Mouse (Mus musculus): ENCODE results near the gene Ggt6. TPM values are rescaled to one million over a fixed set of nuclear protein-coding genes. Genes with fewer than 3 reads are reported as not detected.

The Ggt6 gene
- 0.25 and 0.27 TPM in 2 replicates for polyA plus RNA-seq (2012; rRNA removed)

DNA sequence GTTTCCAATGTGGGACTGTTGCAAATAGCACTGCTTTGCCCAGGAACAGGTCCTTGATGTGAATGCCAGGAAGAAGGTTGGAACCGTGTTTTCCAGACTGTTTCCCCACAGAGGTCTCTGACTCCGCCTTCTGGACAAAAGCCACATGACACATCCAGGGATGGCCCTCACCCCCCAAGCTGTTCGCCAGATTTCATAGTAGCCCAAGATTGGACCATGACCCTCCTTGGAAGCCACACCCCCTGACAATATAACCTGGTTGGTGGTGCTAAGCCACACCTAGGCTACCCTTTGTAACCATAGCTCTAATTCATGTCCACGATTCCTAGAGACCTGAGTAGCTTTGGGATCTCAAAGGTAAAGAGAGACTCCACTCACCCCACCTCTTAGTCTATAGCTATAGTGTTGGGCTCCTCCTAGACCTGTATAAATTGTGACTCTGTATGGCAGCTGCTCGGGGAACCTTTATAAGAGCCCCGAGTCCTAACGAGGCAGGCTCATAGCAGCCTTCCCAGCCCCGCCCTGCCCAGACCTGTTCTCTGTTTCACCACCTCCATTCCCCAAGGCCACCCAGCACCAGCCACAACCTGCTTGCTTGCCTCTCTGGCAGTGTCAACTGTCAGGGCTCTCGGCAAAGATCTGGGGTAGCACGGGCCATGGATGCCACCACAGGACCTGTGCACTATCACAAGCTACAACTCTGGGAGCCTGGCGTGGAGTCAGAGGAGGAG is at the start of gene Ggt6:
Gene Ggt6 (plus strand): TSS at position 564 of the 731 bp plus-strand sequence.
- TF ChIP-seq POLR2A (IDR thresholded peaks at IDR 0.05; ENCODE audit: extremely low read depth, insufficient read depth, low read length) (no peak), CTCF (IDR thresholded peaks at IDR 0.05; ENCODE audit: extremely low read depth, insufficient read depth, low read length) (no peak)
- H3K4me3 ChIP-seq (ENCODE audit: insufficient read depth, low read length) = no peak within 1 kb of the TSS
- peaks cover 1% of the 10 kb centered on the region; the same call in 1 of the 2 replicates for H3K4me1 ChIP-seq (ENCODE audit: control insufficient read depth, insufficient read depth, low read length)
- no peak within 1 kb of the TSS for H3K27ac ChIP-seq (ENCODE audit: insufficient read depth, low read length)

DNA sequence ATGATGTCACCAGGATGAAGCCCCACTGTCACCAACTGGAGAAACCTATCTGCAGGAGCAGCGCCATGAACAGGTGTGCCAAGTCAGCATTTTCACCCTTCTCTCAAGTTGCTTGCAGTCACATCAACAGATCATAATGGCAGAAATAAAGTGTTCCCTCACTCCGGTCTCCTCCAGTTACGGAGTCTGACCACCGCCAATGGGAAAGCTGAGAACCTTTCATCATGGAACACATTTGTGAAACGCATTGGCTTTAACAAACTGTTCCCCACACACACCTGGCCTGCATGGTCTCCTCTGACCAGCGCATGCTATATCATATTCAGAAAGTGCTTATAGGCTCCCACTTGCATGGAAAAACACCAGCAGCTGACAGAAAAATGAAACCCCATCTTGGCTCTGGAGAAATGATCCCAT is 47.2 kb upstream of the Ggt6 start:
- H3K4me1 ChIP-seq (ENCODE audit: control insufficient read depth, insufficient read depth, low read length) = no peaks in the 10 kb centered on the region
- no peak overlapping the region for H3K4me3 ChIP-seq (ENCODE audit: insufficient read depth, low read length)
- TF ChIP-seq CTCF (IDR thresholded peaks at IDR 0.05; ENCODE audit: extremely low read depth, insufficient read depth, low read length) = no peak
- no peak for TF ChIP-seq POLR2A (IDR thresholded peaks at IDR 0.05; ENCODE audit: extremely low read depth, insufficient read depth, low read length)
- no peak overlapping the region for H3K27ac ChIP-seq (ENCODE audit: insufficient read depth, low read length)

DNA sequence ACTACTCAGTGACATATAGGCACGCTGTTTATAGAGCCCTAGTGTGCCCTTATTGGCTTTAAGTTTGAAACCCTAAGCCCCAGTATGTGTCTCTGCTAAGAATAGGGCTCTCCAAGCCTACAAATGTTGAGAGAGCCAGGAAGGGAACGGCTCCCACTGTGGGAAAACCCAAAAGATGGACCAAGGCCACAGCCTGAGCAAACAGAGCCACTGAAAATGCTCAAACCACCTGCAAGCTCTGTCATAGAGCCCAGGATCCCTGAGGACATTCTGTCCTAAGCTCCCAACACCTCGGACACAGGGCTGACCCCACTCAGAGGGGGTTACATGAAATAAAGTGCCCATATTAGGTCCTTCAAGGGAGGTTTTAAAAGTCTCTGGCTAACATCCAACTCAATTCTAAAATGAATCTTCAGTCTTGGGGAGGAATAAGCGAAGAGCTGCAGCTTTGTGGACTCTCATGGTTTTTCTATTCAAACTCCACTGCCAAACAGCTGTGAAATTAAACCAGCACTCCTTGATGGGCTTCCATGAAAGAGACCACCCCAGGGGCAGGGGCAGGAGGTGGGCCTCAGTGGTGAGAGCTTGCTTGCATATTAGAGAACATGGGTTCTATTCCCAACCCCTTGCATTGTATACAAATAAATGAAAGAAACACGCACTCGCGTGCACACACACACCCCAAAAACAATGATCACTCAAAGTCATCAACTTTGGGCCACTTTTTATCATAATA is 45.8 kb upstream of the Ggt6 start:
- Histone ChIP-seq H3K4me1 (ENCODE audit: control insufficient read depth, insufficient read depth, low read length) (no peaks in the 10 kb centered on the region), H3K4me3 (ENCODE audit: insufficient read depth, low read length) (no peak overlapping the region), H3K27ac (ENCODE audit: insufficient read depth, low read length) (no peak overlapping the region)
- TF ChIP-seq CTCF (IDR thresholded peaks at IDR 0.05; ENCODE audit: extremely low read depth, insufficient read depth, low read length) = no peak
- TF ChIP-seq POLR2A (IDR thresholded peaks at IDR 0.05; ENCODE audit: extremely low read depth, insufficient read depth, low read length) = no peak

DNA sequence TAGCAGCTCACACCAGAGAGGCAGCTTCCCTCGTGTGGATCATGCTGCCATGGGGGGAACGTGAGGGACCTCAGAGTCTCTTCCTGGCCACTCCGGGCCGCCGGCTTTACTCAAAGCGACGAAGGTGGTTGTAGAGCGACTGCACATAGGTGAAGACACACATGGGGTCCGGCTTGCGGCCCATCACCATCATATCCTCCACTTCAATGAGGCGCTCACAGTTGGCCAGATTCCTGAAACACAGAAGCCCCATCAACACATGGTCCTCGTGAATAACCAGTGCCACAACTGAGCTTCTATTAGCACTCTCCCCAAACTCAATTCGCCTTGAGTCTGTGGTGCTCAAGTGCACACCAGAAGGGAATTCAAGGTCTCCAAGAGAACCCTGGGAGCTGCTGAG is 44.1 kb upstream of the Ggt6 start:
- no peak overlapping the region for H3K4me3 ChIP-seq (ENCODE audit: insufficient read depth, low read length)
- no peak for TF ChIP-seq POLR2A (IDR thresholded peaks at IDR 0.05; ENCODE audit: extremely low read depth, insufficient read depth, low read length)
- no peak for TF ChIP-seq CTCF (IDR thresholded peaks at IDR 0.05; ENCODE audit: extremely low read depth, insufficient read depth, low read length)
- no peaks in the 10 kb centered on the region for H3K4me1 ChIP-seq (ENCODE audit: control insufficient read depth, insufficient read depth, low read length)
- H3K27ac ChIP-seq (ENCODE audit: insufficient read depth, low read length) = no peak overlapping the region

DNA sequence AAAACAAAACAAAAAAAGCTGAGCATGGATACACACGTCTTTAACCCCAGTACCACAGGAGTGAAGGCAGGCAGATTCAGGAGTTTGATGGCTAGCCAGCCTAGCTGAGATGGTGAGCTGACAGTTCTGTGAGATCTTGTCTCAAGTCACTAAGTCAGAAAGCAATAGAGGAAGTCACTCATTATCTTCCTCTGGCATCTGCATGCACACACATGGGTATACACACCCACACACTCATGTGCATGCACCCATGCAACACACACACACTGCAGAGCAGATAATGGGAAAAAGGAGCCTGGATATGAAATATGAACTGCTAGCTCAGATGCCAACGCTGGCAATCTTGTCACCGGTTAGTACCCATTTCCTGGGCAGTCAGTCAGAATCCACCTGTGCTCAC is 42.1 kb upstream of the Ggt6 start:
- H3K4me1 ChIP-seq (ENCODE audit: control insufficient read depth, insufficient read depth, low read length) = no peaks in the 10 kb centered on the region
- no peak overlapping the region for H3K4me3 ChIP-seq (ENCODE audit: insufficient read depth, low read length)
- no peak overlapping the region for H3K27ac ChIP-seq (ENCODE audit: insufficient read depth, low read length)
- TF ChIP-seq POLR2A (IDR thresholded peaks at IDR 0.05; ENCODE audit: extremely low read depth, insufficient read depth, low read length) (no peak), CTCF (IDR thresholded peaks at IDR 0.05; ENCODE audit: extremely low read depth, insufficient read depth, low read length) (no peak)

DNA sequence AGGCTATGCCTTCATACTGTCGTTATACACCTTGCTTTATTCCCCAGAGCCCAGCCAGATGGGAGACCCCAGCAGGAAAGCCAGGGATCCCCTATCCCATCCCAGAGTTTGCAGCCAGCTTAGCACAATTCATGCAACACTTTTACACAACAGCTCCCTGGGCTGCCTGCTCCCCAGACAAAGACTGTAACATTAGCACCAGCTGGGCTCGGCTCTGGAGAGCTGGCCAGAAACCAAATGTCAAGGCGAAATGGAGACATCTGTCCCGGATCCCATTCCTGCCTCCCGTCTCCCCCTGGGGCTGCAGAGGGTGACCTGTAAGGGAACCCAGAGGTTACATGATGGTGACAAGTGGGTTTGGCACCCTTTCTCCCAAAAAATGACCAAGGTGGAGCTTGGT is 41.7 kb upstream of the Ggt6 start:
- TF ChIP-seq POLR2A (IDR thresholded peaks at IDR 0.05; ENCODE audit: extremely low read depth, insufficient read depth, low read length) = no peak
- Histone ChIP-seq H3K4me3 (ENCODE audit: insufficient read depth, low read length) (no peak overlapping the region), H3K27ac (ENCODE audit: insufficient read depth, low read length) (no peak overlapping the region), H3K4me1 (ENCODE audit: control insufficient read depth, insufficient read depth, low read length) (no peaks in the 10 kb centered on the region)

DNA sequence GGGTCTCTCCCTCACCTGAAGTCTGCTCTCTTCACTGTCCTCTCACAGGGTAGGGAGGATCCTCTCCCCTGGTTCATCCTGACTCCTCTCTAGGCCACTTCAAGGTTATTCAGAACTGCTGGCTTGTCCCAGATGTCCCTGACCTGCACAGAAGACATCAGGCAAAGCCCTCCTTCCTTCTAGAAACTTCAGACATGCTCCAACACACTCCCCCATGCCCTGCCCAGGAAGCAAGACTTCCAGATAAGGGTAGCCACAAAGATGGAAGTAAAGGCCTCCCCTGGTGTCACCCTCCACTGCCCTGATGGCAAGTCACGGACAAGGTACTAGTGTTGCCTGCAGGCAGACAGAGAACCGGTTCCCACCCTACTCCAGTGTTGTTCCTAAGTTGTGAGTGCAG is 40.6 kb upstream of the Ggt6 start:
- no peak overlapping the region for H3K27ac ChIP-seq (ENCODE audit: insufficient read depth, low read length)
- H3K4me3 ChIP-seq (ENCODE audit: insufficient read depth, low read length) = no peak overlapping the region
- TF ChIP-seq CTCF (IDR thresholded peaks at IDR 0.05; ENCODE audit: extremely low read depth, insufficient read depth, low read length) (no peak), POLR2A (IDR thresholded peaks at IDR 0.05; ENCODE audit: extremely low read depth, insufficient read depth, low read length) (no peak)
- H3K4me1 ChIP-seq (ENCODE audit: control insufficient read depth, insufficient read depth, low read length) = no peaks in the 10 kb centered on the region

DNA sequence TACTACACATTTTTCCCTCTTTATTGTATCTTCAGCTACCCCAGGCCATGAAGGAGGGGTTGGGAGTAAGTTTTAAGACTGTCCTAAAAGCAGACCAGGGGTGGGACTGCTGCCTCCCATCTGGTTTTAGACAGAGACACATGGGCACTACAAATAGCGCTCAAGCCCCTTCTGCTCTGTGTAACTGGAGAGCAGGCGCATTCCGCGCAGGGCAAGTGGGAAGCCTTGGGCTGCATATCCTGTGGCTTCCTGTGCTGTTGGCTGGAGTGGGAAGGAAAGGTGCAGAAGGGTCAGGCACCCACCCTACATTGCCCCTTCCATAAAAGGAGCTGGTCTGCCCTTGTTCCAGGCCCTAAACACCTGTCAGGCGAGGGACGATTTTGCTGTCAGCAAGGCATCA is 39.7 kb upstream of the Ggt6 start:
- TF ChIP-seq POLR2A (IDR thresholded peaks at IDR 0.05; ENCODE audit: extremely low read depth, insufficient read depth, low read length) = no peak
- no peak for TF ChIP-seq CTCF (IDR thresholded peaks at IDR 0.05; ENCODE audit: extremely low read depth, insufficient read depth, low read length)
- no peak overlapping the region for H3K4me3 ChIP-seq (ENCODE audit: insufficient read depth, low read length)
- no peak overlapping the region for H3K27ac ChIP-seq (ENCODE audit: insufficient read depth, low read length)
- no peaks in the 10 kb centered on the region for H3K4me1 ChIP-seq (ENCODE audit: control insufficient read depth, insufficient read depth, low read length)

DNA sequence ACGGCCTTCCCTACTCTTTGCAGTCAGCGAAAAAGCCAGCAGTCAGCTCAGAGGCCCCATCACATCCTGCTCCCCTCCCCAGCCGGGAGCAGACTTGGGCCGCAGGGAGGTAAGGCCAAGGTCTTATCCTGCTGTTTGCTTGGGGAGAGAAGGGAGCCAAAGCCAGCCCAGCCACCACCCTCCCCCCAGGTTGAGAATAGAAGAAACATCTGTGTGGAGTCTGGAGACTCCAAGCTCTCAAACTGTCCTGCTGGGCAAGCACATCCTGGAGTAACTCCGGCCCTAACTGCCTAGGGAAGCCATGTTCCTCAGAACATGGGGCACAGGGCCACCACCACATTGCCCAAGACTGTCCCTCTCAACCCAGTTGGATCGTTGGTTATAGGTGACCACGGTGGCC is 38.7 kb upstream of the Ggt6 start:
- H3K4me3 ChIP-seq (ENCODE audit: insufficient read depth, low read length) = no peak overlapping the region
- H3K4me1 ChIP-seq (ENCODE audit: control insufficient read depth, insufficient read depth, low read length) = no peaks in the 10 kb centered on the region
- TF ChIP-seq POLR2A (IDR thresholded peaks at IDR 0.05; ENCODE audit: extremely low read depth, insufficient read depth, low read length) = no peak
- TF ChIP-seq CTCF (IDR thresholded peaks at IDR 0.05; ENCODE audit: extremely low read depth, insufficient read depth, low read length) = no peak
- H3K27ac ChIP-seq (ENCODE audit: insufficient read depth, low read length) = no peak overlapping the region

DNA sequence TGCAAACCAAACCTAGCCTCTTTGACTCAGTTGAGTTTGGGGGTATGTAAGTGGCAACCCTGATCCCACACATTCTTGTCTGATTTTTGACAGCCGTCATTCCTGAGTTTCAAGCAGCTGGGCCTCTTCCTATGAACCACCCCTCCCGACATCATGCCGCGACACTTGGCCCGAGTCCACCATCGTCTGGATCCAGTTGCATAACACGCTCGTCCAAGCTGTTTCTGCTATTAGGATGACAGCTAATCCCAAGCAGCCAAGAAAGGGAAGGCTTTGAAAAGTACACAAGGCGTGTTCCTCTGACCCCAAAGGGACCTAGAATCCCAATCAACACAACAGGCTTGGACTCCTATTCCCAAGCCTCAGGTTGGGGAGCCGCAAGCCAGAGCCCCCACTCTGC is 38.3 kb upstream of the Ggt6 start:
- no peak overlapping the region for H3K4me3 ChIP-seq (ENCODE audit: insufficient read depth, low read length)
- TF ChIP-seq CTCF (IDR thresholded peaks at IDR 0.05; ENCODE audit: extremely low read depth, insufficient read depth, low read length) (no peak), POLR2A (IDR thresholded peaks at IDR 0.05; ENCODE audit: extremely low read depth, insufficient read depth, low read length) (no peak)
- no peak overlapping the region for H3K27ac ChIP-seq (ENCODE audit: insufficient read depth, low read length)
- no peaks in the 10 kb centered on the region for H3K4me1 ChIP-seq (ENCODE audit: control insufficient read depth, insufficient read depth, low read length)
